Mouse (Mus musculus): ENCODE measurements around the gene F7. TPM values are rescaled to one million over a fixed set of nuclear protein-coding genes. Genes with fewer than 3 reads are reported as not detected.

The F7 gene
- under 1 TPM in 1 of 2 experiments, not detected in 1; 0.18 TPM for total RNA-seq (2021)
- long read RNA-seq, experiment 1, partial matches to known transcripts = 1 of 1 reads
- long read RNA-seq, experiment 1, other reads (novel, unspliced or antisense) = 0 of 1 reads
- long read RNA-seq, experiment 2 = 0 reads

GRCm38 (mm10) chr8:13025487-13026224 is at the start of gene F7:
F7 (plus strand) TSS chr8:13026034.
- no peak for DNase-seq (ENCODE audit: low spot score in 2 of 2)

DNA sequence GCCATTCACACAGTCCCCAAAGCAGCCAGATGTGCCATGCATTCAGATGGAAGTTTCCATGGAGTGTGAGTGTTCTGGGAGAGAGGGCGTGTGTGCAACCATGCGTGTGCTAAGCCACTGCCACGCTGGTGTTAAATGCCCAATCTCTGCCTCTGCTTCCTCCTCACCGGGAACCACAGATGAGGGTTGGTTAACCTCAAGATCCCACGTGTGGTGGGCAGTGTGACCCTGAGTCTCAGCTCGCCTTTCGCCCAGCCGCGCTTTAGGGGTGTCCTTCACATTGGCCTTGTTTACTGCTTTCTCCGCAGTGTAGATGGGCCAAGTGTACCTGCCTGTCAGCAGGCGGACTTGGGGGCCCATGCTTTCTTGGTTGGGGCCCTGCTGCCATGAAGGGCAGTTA is 49.5 kb upstream of the F7 start:
- DNase-seq (ENCODE audit: low spot score in 2 of 2) = no peak

DNA sequence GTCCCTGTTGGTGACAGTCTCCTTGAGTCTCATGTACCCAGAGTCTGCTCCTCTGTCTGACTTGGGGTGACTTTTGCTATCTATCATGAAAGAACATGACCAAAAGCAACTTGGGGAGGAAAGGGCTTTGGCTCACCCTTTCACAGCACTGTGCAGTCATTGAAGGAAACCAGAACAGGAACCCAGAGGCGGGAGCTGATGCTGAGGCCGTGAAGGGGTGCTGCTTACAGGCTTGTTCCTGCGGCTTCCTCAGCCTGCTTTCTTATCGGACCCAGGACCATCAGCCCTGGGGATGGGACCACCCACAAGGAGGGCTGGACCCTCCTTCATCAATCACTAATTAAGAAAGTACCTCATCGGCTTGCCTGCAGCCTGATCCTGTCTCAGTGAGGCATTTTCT is 49.1 kb upstream of the F7 start:
- no peak for DNase-seq (ENCODE audit: low spot score in 2 of 2)

DNA sequence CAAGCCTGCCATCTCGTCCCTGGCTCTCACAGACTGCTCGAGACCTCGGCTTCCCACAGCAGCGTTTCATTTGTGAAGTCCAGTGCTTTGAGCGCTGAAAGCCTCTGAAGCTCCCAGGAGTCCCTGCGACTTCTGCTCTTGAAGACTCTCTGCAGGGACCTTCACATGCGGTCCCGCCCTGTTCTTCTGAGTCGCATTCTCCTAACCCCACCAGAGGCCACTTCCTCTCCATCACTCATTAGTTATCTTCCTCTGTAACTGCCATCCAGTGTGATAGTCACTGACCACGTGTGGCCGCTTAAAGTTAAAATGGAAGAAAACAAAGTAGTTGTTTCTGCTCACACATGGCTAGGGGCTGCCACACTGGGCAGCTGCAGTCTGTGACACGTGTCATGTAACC is 48.5 kb upstream of the F7 start:
- no peak for DNase-seq (ENCODE audit: low spot score in 2 of 2)

DNA sequence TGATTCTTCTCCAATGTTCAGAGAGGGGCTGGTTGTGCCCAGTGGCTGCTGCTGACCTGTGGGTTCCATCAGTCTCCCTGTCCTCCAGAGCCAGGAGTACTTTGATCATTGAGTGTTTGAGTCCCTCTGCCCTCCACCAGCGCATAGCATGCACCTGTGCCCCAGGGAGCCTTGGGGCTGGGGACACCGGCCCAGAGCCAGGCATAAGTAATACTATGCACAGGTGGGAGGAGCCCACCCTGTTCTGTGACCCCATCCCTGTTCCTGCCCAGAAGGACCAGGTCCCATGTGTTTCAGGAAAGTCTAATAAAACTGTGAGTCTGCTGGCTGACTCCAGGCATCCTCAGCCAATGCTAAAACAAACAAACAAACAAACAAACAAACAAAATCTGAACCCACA is 47.5 kb upstream of the F7 start:
- no peak for DNase-seq (ENCODE audit: low spot score in 2 of 2)

GRCm38 (mm10) chr8:12978726-12979125 is 47.1 kb upstream of the F7 start:
- peak in 1 of 2 experiments; percentile 38 for DNase-seq (ENCODE audit: low spot score in 2 of 2)

GRCm38 (mm10) chr8:12983681-12984467 is 42.0 kb upstream of the F7 start:
- no peak for DNase-seq (ENCODE audit: low spot score in 2 of 2)

DNA sequence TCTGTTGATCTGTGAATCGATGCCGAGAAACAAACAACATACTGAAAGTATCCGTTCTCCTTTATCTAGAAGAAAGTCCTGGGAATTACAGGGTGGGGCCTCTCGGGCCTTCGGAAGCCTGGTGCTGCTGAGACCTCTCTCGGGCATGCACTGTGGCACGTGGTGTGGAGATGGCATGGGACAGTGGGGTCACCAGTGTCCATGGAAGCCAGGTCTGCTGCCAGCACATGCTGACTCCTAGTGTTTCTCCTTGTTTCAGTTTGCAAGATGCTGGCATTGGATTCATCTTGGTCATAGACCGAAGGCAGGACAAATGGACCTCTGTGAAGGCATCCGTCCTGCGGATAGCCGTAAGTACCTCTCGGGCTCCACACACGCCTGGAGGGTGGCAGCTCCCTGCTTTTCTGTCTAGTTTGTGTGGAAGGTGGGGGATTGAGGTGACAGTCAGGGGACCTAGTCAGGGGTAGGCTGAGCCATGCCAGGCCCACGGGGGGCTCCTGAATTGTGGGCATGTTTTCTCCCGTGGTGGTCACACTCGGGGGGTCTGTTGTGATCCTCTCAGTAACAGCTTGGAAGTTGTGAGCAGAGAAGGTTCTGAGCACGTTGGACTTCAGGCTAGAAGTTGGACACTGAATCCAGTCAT is 41.1 kb upstream of the F7 start:
- DNase-seq (ENCODE audit: low spot score in 2 of 2) = no peak

DNA sequence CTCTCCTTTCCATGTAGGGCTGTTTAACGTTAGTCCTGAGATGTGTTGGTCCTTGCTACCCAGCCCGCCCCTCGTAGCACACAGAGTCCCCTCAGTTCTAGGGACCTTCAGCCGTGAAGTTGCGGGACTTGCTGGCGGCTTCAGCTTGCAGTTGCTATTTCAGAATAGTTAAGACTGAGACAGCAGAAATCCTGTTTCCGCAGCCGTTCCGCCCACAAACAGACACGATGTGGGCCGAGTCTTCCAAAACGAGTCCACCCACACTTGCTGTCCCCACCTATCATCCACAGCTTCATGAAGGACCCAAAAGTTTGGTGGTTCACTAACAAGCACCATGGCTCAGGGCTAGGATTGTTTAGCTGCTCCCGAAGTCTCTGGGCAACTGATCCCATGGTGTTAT is 40.6 kb upstream of the F7 start:
- DNase-seq (ENCODE audit: low spot score in 2 of 2) = no peak

GRCm38 (mm10) chr8:12987571-12987970 is 38.3 kb upstream of the F7 start:
- DNase-seq (ENCODE audit: low spot score in 2 of 2) = no peak

DNA sequence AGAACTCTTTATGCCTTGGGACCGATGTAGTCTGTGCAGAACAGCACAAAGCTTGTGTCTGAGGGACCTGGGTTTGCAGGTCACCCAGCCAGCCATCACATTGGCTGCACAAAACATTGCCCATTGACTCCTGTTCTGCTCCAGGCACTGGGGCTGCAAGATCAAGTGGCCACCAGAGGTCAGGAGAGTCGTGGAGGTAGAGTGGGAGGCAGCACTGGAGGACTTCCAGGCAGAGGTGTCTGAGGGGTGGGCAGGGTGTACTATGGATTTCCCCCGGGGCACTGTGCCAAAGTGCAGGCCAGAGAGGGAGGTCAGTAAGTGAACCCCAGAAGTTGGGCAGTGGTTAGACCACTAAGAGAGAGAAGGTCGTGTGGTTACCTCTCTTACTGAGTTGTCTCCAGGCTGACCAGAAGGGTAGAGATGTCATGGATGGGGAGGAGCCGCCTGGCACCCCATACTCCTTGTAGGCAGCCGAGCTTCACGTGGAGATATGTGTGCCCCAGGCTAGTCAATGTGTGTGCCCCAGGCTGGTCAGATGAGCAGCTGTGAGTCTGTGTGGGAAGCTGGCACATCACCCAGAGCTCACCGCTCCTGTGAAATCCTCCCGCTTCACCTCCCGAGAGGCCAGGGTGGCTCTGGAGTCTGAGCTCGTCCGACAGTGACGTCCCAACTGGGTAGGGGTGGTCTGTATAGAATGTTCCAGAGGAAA is 37.0 kb upstream of the F7 start:
- no peak for DNase-seq (ENCODE audit: low spot score in 2 of 2)

GRCm38 (mm10) chr8:12991411-12991810 is 34.4 kb upstream of the F7 start:
- no peak for DNase-seq (ENCODE audit: low spot score in 2 of 2)

GRCm38 (mm10) chr8:12994468-12994867 is 31.4 kb upstream of the F7 start:
- DNase-seq (ENCODE audit: low spot score in 2 of 2) = no peak

- DNase-seq (ENCODE audit: low spot score in 2 of 2) = no peak
Observed at GRCm38 (mm10) chr8:12995481-12995880, 30.4 kb upstream of the F7 start.

GRCm38 (mm10) chr8:12996831-12997275 is 29.0 kb upstream of the F7 start:
- DNase-seq (ENCODE audit: low spot score in 2 of 2) = peak in 1 of 2 experiments; percentile 38

- DNase-seq (ENCODE audit: low spot score in 2 of 2) = no peak
Observed at GRCm38 (mm10) chr8:12998331-12998730, 27.5 kb upstream of the F7 start.

GRCm38 (mm10) chr8:12999793-13000192 is 26.0 kb upstream of the F7 start:
- DNase-seq (ENCODE audit: low spot score in 2 of 2) = no peak

DNA sequence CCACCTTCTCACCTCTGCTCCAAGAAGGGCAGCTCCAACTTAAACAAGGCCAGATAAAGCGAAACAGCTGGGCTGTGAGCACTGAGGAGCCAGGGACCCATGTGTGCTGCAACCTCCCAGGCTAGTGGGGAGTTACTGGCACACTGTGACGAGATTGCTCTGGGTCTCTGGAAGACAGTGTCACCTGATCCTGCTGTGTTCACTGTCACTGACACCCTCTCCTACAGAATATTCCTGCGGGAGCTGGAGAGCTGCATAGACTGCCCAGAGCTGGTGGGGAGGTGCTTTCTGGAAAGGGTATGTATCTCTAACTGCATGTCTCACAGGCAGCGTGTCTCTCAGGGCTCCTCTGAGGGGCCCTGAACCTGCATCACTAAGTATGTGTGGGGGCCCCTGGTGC is 18.4 kb upstream of the F7 start:
- no peak for DNase-seq (ENCODE audit: low spot score in 2 of 2)

GRCm38 (mm10) chr8:13010313-13010712 is 15.5 kb upstream of the F7 start:
- DNase-seq (ENCODE audit: low spot score in 2 of 2) = no peak

GRCm38 (mm10) chr8:13019560-13019959 is 6.3 kb upstream of the F7 start:
- no peak for DNase-seq (ENCODE audit: low spot score in 2 of 2)

- DNase-seq (ENCODE audit: low spot score in 2 of 2) = no peak
Observed at GRCm38 (mm10) chr8:13021830-13022229, 4.0 kb upstream of the F7 start.

Measured in gastrocnemius, postnatal 4 days (tissue).